Mouse (Mus musculus) fat pad, adult 2 months (tissue): ENCODE results near the gene Ttll6.
"Not testable (repeated sequence)": the region's sequence is repeated elsewhere in the genome, so short reads cannot be mapped to it uniquely, and the experiment has no call there.

Source experiments
- DNase-seq: peaks from one replicate; pipeline ENCODE4 v3.0.0-alpha.2; 2011; ENCODE audit warnings: low read depth, low spot score; ENCODE audit errors: extremely low read depth

Gene Ttll6

DNA sequence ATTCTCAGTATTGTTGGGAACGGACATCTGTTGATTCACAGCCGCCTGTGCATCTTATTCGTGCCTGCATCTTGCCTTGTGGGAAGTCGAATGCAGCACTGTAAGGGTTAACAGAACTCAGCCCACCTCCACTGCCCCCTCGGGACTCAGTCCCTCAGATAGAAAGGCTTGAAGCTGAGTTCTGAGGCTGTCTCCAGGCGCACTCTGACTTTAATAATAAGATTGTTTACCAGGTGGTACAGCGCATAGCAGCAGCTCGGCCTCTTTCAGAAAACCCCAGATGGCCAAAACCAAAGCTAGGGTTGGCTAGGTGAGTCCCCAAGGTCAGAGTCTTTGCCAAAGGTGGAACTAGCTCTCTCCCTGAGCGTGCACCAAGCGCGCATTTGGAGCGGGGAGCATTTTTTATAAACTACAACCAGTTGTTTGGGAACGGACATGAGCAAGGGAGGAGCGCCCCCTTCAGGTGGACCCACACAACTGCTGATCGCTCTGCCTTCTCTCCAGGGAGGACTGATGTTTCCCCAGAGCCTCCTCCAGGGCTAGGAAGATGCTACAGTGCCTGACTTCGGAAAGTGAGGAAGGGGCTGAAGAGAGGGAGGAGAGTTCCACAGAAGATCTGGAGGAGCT, at the start of gene Ttll6:
Gene Ttll6, plus strand, starts transcription at position 548 of the 627 bp plus-strand sequence.
- no peak for DNase-seq

DNA sequence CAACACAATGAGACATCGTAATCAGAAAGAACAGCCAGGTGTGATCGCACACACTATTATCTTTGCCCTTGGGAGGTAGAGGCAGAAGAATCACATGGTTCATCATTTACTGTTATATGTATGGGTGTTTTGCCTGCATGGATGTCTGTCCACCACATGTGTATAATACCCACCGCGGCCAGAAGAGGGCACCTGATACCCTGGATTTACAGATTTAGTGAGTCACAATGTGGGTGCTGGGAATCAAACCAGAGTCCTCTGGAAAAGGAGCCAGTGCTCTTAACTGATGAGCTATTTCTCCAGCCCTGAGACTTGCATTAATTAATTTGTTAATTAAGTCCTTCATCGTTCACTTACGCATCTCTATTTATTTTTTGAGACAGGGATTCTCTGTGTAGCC, 45.6 kb upstream of the Ttll6 start:
- no peak for DNase-seq

DNA sequence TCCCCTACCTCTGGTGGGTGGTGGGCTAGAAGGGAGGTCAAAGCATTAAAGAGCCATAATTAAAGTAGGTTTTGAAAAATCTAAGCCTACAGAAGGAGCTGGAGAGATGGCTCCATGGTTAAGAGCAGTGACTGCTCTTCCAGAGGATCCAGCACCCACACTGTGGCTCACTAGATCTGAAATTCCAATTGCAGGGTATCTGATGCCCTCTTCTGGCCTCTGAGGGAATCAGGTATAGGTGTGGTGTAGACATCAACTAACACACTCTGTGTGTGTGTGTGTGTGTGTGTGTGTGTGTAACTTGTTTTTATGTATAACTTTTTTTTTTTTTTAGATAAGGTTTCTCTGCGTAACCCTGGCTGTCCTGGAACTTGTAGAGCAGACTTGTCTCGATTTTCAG, 42.5 kb upstream of the Ttll6 start:
- DNase-seq, result no peak

DNA sequence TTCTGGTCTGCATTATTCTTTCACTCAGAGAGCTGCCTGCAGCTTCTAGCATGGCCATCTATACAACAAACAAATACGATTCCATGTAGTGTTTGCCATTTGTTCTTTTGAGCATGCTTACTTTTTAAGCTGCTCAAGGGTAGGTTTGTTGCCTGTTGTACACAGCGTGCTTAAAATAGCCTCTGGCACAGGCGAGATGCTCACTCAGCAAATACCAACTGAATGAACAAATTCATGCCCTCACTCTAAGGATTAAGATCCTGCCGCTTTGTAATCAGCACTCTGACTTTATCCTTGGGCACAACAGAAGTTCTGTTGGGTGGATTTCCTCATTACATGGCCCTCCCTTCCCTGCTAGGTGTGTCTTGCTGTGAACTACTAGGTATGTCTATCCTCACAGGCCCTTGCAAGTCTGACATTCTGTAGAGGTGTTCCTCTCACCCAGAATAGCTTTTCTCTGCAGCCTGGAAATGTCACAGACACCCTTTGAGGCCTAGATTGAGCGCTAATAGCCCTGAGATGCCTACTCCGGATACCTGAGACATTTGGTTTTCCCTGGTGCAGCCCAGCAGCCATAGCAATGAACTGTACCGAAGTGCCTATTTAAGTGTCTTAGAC, 40.8 kb upstream of the Ttll6 start:
- no peak for DNase-seq

DNA sequence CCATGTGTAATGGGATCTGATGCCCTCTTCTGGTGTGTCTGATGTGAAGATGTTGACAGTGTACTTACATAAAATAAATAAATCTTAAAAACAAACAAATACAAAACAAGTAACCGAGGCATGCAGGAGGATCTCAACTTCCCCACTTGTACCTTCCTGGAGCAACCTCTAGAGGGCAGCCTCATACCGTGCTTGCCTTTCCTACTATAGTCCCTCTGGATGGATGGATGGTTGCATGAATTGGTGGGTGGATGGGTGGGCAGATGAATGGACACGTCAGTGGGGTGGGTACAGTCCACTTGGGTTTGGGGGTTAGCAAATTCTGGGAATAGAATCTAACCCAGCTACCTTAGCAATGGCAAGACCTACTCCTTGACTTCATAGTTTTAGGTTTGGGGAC, 40.2 kb upstream of the Ttll6 start:
- DNase-seq, result no peak

DNA sequence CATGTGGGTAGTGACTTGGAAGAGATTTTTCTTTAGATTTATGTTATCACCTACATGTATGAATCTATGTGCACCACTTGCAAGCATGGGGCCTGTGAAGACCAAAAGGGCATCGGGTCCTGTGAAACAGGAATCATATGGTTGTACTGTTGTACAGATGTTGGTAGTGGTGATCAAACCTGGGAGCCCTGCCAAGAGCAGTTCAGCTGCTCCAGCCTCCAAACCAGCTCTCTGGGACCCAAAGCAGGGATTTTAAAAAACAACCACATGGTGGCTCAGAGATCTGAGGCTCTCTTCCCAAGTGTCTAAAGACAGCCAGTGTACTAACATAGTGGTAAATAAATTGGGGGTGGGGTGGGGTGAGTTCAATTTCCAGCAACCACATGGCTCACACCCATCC, 25.2 kb upstream of the Ttll6 start:
- DNase-seq, result no peak

DNA sequence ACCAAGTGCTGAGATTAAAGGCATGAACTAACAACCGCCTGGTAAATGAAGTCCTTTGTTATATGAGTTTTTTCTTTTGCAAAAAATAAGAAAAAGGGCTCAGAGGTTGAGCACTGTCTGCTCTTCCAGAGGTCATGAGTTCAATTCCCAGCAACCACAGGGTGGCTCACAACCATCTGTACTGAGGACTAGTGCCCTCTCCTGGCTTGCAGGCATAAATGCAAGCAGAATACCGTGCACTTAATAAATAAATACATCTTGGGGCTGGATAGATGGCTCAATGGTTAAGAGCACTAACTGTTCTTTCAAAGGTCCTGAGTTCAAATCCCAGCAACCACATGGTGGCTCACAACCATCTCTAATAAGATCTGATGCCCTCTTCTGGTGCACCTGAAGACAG, 22.6 kb upstream of the Ttll6 start:
- not testable (repeated sequence) for DNase-seq

DNA sequence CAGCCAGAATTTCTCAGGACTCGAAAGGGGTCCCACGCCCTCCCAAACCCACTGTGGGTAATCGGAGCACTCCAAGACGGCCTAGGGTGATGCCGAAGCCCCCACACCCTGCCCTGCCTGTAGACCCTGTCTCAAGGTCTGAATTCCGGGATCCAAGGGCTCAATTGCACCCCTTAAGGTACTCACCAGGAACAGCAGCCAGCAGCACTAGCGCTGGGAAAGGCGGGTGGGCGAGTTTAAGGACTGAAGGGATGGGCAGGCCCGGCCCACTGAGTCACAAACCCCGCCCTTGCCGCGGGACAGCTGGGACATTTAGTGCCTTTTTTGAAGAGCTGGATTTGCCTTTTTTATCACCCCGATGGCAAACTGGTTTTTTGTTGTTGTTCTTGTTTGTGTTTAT, 21.8 kb upstream of the Ttll6 start, which contains the start of gene Calcoco2:
Gene Calcoco2, minus strand, starts transcription at position 214 of the 400 bp plus-strand sequence.
- no peak for DNase-seq

DNA sequence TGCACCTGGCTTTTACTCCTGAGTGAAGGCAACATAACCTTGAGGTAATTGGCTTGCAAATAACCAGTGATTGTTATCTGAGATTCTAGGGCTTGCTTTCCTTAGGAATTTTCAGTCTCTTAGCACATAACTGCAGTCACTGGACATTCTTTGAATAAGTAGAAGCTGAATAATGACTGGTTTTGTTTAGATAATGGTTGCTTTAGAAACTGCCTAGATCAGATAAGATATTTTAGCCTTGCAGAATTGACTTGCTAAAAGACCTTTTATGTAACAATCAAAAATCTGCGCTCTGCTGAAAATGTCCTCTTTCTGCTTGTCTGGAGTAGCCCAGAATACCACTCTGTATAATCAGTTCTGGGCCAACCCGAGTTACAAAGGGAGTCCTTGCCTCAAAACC, 19.5 kb upstream of the Ttll6 start:
- DNase-seq, result no peak

DNA sequence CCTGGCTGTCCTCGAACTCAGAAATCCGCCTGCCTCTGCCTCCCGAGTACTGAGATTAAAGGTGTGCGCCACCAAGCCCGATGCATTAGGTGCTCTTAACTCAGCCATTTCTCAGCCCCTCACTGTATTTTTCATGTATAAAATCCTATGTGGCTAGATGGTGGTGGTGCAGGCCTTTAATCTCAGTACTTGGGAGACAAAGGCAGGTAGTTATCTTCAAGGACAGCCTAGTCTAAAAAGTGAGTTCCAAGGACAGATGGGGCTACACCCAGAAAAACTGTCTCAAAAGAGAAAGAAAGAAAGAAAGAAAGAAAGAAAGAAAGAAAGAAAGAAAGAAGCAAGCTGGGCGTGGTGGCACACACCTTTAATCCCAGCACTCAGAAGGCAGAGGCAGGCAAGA, 18.2 kb upstream of the Ttll6 start:
- no peak for DNase-seq

DNA sequence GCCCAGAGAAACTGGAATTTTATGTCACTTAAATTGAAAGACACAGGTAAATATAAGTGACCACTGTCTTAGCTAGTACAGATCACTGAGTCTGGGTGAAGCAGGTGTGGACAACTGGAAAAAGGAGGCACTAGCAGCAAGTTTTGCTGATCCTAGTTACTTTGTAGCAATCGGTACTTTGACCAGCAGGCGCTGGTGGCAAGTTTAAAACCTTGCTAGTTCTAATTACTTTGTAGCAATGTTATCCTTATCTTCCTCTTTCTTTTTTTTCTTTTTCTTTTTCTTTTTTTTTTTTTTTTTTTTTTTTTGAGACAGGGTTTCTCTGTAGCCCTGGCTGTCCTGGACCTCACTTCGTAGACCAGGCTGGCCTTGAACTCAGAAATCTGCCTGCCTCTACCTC, 17.5 kb upstream of the Ttll6 start:
- DNase-seq, result no peak

DNA sequence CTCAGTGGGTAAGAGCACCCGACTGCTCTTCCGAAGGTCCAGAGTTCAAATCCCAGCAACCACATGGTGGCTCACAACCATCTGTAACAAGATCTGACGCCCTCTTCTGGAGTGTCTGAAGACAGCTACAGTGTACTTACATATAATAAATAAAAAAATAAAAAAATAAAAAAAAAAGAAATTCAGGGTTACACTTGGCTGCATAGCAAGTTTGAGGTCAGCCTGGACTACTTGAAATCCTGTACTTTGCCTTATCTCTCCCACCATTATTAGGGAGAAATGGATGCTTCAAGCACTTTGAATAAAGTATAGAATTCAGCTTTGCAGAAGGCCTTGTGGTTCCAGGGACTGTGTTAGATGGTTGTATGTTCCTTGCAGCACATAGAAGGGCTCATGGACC, 16.7 kb upstream of the Ttll6 start:
- not testable (repeated sequence) for DNase-seq

DNA sequence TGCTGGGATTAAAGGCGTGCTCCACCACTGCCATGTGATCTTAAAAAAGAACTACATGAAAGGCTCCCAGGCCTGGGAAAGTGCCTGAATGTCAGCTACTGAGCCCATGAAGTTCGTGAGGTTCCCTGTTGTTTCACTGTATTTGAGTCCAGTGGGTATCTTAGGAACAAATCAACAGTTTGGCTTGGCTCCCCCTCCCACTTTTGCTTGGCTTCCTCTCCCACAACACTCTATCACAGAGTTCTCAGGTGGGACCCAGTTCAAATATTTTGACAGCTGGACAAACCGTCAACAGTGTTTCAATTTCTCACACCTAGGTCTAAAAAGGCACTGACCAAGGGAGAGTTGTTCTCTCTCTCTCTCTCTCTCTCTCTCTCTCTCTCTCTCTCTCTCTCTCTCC, 14.2 kb upstream of the Ttll6 start:
- no peak for DNase-seq

DNA sequence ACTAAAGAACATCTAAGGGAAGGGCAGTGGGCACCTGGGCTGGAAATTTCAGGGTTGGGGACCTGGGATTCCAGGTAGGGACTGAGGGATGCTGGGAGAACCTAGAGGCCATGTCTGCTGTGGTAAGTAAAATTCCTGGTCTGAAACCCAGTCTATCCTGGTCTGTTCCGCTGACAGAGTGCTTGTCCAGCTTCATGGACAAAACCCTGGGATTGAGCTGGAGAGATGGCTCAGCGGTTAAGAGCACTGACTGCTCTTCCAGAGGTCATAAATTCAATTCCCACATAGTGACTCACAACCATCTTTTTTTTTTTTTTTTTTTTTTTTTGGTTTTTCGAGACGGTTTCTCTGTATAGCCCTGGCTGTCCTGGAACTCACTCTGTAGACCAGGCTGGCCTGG, 10.8 kb upstream of the Ttll6 start:
- not testable (repeated sequence) for DNase-seq

DNA sequence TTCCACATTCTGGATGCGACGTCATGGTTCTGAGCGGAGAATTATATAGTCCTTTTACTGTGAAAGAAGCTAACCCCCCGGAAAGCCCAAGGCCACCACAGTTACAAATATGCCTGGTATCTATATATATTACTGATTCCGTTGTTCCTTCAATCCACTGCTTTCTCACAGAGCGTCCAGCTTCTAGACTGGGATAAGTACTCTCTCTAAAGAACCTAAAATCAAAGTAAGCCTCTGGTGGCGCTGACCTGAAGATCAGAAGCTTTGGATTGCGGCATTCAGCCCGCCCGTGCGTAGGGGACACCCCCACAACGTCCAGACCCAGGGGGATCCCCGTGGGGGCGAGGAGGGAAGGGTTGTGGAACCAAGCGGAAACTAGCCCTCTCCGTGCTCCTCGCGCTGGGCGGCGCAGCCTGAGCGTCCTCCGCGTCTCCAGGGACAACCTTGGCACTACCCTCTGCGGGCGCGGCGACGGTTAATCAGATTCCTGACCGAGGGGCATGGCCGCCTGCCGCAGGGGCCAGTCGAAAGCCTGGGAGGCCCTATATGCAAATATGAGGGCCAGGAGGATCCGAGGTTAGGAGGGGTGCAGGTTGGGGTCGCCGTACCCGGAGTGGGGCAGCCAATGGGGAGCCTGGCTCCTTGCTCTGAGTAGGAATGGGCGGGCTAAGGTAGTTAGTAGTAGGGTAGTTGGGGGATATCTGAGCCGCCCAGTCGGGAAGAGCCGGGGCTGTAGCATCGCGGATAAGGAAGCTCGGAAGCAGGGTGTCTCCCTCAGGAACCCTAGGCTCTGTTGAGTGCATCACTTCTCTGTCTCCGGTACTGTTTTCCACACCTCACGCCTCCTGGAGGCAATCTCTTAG, 9.3 kb upstream of the Ttll6 start:
- no peak for DNase-seq

DNA sequence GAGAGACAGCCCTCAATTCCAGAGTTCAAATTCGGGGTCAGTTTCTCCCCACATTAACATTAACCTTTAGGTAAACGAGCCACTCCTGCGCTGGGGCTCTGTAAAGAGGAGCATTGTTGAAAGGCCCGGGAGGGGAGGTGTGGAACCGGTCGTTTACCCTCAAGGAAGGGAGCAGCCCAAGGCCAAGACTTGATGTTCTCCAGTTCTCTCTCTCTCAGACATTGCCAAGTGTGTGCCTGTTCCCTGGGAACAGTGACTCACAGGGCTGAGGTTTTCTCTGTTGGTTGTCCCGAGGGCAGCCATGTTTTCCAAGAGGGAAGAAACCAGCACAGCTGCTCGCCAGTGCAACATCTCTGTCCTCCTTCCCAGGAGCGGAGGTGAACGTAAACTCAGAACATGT, 3.0 kb upstream of the Ttll6 start:
- no peak for DNase-seq

DNA sequence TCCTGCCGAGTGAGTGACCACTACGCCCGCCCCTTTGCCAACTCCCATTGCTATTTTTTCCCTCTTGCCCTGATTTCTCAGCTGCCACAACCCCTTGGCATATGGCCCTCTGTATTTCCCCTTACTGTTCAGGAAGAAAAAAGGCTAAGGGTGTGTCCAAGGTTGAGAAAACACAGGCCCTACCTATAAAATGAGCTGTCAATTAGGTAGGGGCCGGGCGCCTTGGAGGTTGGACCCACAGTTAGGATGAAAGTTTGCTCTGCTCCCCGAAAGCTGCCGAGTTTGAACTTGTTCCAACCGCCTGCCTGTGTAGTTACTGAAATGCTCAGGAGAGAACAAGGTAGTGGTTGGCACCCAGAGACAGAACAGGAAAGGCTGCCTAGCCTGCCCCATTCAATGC, 2.3 kb downstream of the Ttll6 start:
- DNase-seq, result no peak

DNA sequence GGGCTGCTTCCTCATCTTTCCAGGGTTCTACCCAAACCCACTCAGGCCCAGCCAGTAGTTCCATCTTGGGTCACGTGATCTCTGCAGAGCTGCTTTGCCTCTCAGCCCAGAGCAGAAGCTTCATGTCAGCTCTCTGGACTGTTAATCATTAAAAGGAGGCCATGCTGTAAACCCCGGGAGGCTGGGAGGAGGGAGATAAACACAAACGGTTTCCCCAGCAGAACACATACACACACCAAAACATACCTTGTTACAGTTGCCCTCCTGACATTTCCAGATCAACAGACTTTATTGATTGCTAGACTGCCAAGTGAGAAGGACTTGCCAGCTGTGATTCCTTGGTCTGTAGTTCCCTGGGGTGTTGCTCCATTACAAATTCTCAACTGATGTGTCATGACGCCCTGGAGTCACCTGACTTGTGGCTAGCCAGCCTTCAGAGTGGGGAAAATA, 7.2 kb downstream of the Ttll6 start:
- no peak for DNase-seq

DNA sequence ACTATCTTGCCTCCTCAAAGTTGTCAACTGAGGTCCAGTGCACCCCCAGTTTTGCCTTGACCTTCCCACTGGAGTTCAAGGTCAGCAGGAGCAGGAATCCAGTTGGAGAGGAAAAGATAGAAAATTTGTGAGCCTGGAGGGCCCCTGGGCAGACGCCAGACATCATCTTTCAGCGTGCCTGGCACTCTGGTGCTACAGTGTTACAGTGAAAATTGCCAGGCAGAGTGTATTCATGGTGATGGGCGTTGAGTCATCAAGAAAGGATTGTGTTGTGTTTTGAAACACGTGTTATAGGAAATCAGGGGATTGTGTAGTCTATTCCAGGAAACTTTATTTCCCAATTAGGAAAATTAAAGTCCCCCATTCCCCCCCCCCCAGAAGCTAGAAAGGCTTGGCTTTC, 10.2 kb downstream of the Ttll6 start:
- no peak for DNase-seq

DNA sequence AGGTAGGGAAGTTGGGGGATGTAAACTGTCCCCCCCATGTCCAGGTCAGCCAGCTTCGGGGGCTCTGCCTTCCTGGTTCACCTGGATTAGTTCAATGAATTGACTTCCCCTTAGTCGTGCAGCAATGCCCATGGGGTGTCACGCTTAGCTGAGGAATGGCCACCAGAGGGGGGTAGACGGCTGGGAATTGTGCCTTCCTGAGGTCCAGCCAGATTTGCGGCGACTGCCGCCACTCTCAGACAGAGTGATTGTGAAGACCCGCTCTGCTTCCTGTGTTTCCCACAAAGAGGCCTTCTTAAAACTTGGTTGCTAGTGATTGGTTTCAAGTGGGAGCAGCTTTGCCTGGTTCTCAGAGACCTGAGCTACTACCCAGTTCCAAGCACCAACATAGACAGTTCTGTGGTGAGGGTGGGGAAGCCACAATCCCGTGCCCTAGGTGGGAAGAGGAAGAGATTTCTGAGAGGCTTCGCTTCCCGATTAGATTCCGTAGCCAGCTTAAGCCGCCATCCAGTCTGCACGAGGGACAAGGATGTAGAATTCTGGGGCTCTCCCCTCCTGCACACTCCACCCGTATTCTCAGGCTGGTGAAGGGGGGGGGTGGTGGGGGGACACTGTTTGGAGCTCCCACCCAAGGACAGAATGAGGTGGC, 12.2 kb downstream of the Ttll6 start:
- no peak for DNase-seq

DNA sequence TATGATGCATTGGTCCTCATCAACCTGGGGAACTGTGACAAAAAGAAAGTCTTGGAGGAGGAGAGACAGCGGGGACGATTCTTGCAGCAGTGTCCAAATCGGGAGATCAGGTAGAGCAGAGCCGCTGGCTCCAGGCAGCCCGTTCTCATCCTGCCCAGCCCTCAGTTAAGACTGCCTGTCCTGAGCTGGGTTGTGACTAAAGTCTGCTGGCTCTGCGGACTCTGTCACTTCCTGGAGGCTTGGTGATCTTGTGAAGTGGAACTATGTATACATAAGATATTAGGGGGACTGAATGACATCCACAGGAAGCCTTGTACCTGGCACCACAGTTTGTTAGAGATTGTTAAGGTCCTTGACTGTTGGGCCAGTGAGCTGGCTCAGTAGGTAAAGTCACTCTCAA, 13.9 kb downstream of the Ttll6 start:
- no peak for DNase-seq

DNA sequence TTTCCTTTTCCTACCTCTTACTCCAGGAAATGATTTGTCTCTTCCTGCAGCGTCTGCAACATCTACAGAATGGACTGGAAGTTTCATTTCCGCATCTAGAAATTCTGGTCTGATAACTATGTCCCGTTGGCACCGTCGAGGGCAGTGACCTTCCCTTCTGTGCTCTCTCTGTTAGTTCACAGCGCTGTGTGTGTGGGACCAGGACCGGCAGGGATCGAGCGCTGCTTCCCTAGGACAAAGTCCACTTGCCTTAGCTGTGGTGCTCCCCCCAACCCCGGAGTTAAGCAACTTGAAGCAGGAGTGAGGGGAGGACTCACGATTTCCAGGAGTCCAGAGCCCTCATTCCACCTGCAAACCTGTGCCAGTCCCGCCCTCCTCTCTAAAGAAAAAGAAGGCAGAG, 31.2 kb downstream of the Ttll6 start:
- DNase-seq, result no peak
